Mouse (Mus musculus) kidney, postnatal 0 days (tissue): ENCODE results near the gene Mical2. TPM values are rescaled to one million over a fixed set of nuclear protein-coding genes. Genes with fewer than 3 reads are reported as not detected.

Experiments used
- ATAC-seq: fragments of 200-750 bp; cut with Nextera tagmentation; replicated peaks from 2 replicates; pipeline ENCODE4 v1.8.0; 2017; ENCODE audit warnings: low read depth, moderate number of reproducible peaks, moderate TSS enrichment, moderate library complexity; ENCODE audit not compliant: low FRiP score
- DNase-seq: peaks from one replicate; pipeline ENCODE4 v3.0.0-alpha.2; 2016; ENCODE audit warnings: low spot score
- H3K27ac ChIP-seq: fragments of 300-500 bp; sonication (generic); 2 replicates; pipeline ENCODE4 v1.5.1; 2014; ENCODE audit warnings: mild to moderate bottlenecking
- H3K27me3 ChIP-seq: fragments of 300-500 bp; sonication (generic); 2 replicates; pipeline ENCODE4 v1.6.1; 2014; ENCODE audit warnings: low read length, mixed read lengths; ENCODE audit not compliant: insufficient read depth
- H3K36me3 ChIP-seq: fragments of 300-500 bp; sonication (generic); 2 replicates; pipeline ENCODE4 v1.6.1; 2014; ENCODE audit warnings: low read length, mixed read lengths; ENCODE audit not compliant: insufficient read depth
- H3K4me1 ChIP-seq: fragments of 300-500 bp; sonication (generic); replicated peaks from 2 replicates; pipeline ENCODE4 v1.6.1; 2014; ENCODE audit warnings: antibody characterized with exemption, low read length, mixed read lengths; ENCODE audit not compliant: insufficient read depth
- H3K4me2 ChIP-seq: fragments of 300-500 bp; sonication (generic); 2 replicates; pipeline ENCODE4 v1.6.1; 2014; ENCODE audit warnings: mild to moderate bottlenecking, low read length, moderate library complexity, mixed read lengths
- H3K4me3 ChIP-seq: fragments of 300-500 bp; sonication (generic); replicated peaks from 2 replicates; pipeline ENCODE4 v1.5.1; 2014; ENCODE audit warnings: low read depth, low read length
- H3K9ac ChIP-seq: fragments of 300-500 bp; sonication (generic); 2 replicates; pipeline ENCODE4 v1.6.1; 2014; ENCODE audit warnings: low read depth, low read length
- H3K9me3 ChIP-seq: fragments of 300-500 bp; sonication (generic); replicated peaks from 2 replicates; pipeline ENCODE4 v1.6.1; 2016; ENCODE audit warnings: low read length, inconsistent platforms, mixed read lengths
- CTCF ChIP-seq: IDR thresholded peaks from 2 replicates; pipeline ENCODE4 v1.5.1; 2016; ENCODE audit warnings: antibody characterized with exemption, low read depth, mild to moderate bottlenecking, moderate library complexity
- WGBS: fragments of 180-500 bp; shearing (Covaris S2); extraction: QIAGEN DNeasy Blood & Tissue Kit; methylation state at CpG from one replicate; pipeline ENCODE4 v1.1.7; 2014; 5-methylcytosine and 5-hydroxymethylcytosine counted together
- polyA plus RNA-seq: library from polyadenylated mRNA; unstranded; fragments of >200 nt; fragmentation: Nextera tagmentation; extraction: Ambion mirVana; gene quantifications from 2 replicates; pipeline ENCODE4 v1.2.1, GENCODE M21; 2015

Gene Mical2
- polyA plus RNA-seq, 1 experiment from 2014 or later = 5.1 TPM

- Histone ChIP-seq H3K4me2 (no peak overlapping the region), H3K27ac (no peak overlapping the region), H3K36me3 (no peaks in the 10 kb centered on the region), H3K4me3 (no peak overlapping the region), H3K27me3 (no peaks in the 10 kb centered on the region), H3K9me3 (no peaks in the 10 kb centered on the region), H3K4me1 (peaks cover 5% of the 10 kb centered on the region; the same call in 1 of the 2 replicates), H3K9ac (no peak overlapping the region)
- DNase-seq = peak; percentile 90
- ATAC-seq = no peak
- 38% methylated on average over 2 of the region's 2 CpGs for WGBS
- peak; percentile 98 for TF ChIP-seq CTCF
Measured at GRCm38 (mm10) chr7:112369046-112369445, 143.4 kb downstream of the Mical2 start.

DNA sequence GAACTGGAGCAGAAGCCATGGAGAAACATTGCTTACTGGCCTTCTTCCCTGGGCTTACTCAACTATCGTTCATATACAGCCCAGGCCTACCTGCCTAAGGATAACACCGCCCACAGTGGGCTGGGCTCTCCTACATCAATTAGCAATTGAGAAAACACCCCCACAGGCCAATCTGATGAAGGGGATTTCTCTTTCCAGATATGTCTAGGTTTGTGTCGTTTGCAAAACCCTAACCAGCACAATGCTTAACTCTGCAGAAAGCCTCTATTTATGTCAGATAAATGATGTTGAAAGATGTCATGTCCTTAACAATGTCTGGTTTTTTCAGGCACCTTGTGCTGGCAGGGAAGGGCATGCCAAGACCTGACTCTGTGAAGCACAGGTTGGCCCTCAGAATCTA is 144.3 kb downstream of the Mical2 start:
- Histone ChIP-seq H3K4me2 (no peak overlapping the region), H3K9ac (no peak overlapping the region), H3K4me3 (no peak overlapping the region), H3K4me1 (peaks cover 6% of the 10 kb centered on the region), H3K9me3 (no peaks in the 10 kb centered on the region), H3K36me3 (no peaks in the 10 kb centered on the region), H3K27ac (no peak overlapping the region), H3K27me3 (no peaks in the 10 kb centered on the region)
- DNase-seq (no peak), ATAC-seq (no peak)
- 89% methylated on average over 3 of the region's 3 CpGs for WGBS
- no peak for TF ChIP-seq CTCF

DNA sequence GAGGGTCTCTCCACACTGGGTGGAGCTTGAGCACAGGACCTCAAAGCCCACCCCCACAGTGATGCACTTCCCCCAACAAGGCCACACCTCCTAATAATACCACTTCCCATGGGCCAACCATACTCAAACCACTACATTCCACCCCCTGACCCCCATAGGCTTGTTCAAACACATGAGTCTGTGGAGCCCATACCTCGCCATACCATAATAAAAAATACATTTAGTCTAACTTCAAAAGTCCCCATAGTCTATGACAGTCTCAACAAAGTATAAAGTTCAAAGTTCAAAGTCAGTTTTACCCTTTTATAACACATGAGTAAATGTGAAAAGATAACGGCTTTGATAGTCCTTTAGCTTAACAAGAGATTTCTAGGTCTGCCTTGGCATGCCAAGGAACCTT is 145.7 kb downstream of the Mical2 start:
- 85% methylated on average over 2 of the region's 2 CpGs for WGBS
- H3K36me3 ChIP-seq = no peaks in the 10 kb centered on the region
- no peak overlapping the region for H3K4me2 ChIP-seq
- no peak overlapping the region for H3K27ac ChIP-seq
- TF ChIP-seq CTCF = no peak
- no peaks in the 10 kb centered on the region for H3K9me3 ChIP-seq
- no peak overlapping the region for H3K4me3 ChIP-seq
- peaks cover 14% of the 10 kb centered on the region for H3K4me1 ChIP-seq
- ATAC-seq (no peak), DNase-seq (no peak)
- H3K9ac ChIP-seq = no peak overlapping the region
- H3K27me3 ChIP-seq = no peaks in the 10 kb centered on the region

DNA sequence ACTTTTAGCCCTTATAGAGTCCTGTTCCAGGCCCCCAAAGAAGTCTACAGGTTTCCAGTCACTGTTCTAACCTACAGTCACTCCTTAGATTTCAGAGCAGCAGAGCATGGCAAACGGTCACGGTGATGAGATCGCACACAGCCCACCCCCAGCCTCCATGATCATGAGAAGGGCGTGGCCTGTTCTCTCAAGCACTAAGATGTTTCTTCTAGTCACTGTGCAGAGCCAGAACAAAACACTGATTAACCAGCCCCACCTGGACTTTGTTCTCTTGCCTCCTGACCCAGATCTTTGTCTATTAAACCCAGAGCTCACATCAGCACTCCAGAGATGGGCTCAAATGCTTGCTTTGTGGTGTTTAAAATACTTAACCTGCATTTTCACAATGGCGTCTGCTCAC is 148.4 kb downstream of the Mical2 start:
- H3K27ac ChIP-seq = peak overlapping the region; percentile 89
- no peaks in the 10 kb centered on the region for H3K9me3 ChIP-seq
- H3K27me3 ChIP-seq = no peaks in the 10 kb centered on the region
- H3K4me3 ChIP-seq = no peak overlapping the region
- no peak for TF ChIP-seq CTCF
- ATAC-seq (peak; percentile 87), DNase-seq (peak; percentile 71)
- peaks cover 14% of the 10 kb centered on the region for H3K4me1 ChIP-seq
- no peaks in the 10 kb centered on the region for H3K36me3 ChIP-seq
- no peak overlapping the region for H3K9ac ChIP-seq
- 58% methylated on average over 5 of the region's 5 CpGs for WGBS
- H3K4me2 ChIP-seq = no peak overlapping the region

DNA sequence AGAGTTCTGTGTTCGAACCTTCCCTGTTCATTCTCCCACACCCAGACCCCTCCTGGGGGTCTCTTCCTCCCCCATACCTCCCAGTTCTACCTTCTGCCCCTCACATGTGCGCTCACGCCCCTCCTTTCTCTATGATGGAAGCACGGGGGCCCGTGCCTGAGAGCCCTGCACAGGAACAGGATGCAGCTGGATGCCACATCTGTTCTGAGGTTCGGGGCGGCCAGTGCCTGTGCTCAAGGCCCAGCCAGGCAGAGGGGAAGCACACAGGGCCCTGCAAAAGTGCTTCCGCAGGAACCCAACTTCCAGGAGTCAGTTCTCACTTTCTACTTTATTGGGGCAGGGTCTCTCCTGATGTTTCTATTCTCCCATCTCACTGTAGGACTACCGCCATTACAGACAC is 149.4 kb downstream of the Mical2 start:
- Histone ChIP-seq H3K9me3 (no peaks in the 10 kb centered on the region), H3K4me2 (no peak overlapping the region), H3K27me3 (no peaks in the 10 kb centered on the region), H3K4me3 (no peak overlapping the region), H3K36me3 (no peaks in the 10 kb centered on the region), H3K27ac (peak overlapping the region; percentile 89), H3K4me1 (peaks cover 14% of the 10 kb centered on the region), H3K9ac (no peak overlapping the region)
- WGBS = 71% methylated on average over 9 of the region's 9 CpGs
- DNase-seq (no peak), ATAC-seq (no peak)
- TF ChIP-seq CTCF = no peak

DNA sequence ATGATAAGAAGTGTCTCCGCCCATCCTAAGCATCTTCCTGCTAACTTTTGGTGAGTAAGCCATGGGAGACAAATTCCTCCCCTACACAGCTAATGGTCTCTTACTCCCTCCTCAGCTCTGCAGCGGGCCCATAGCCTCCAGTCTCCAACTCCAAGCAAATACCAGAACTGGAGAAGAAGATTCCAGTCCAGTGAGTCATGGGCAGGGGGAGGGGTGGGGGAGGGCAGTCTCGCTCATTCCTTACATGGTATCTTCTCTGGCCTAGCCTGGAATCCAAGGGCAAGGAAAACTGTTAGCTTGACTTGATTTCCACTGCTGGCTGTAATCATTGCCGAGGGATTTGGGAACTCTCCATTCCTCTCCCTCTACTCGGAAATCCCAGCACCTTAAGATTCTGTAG is 150.2 kb downstream of the Mical2 start:
- peaks cover 14% of the 10 kb centered on the region for H3K4me1 ChIP-seq
- no peak overlapping the region for H3K4me2 ChIP-seq
- H3K36me3 ChIP-seq = no peaks in the 10 kb centered on the region
- H3K27me3 ChIP-seq = no peaks in the 10 kb centered on the region
- TF ChIP-seq CTCF = no peak
- ATAC-seq = no peak
- H3K27ac ChIP-seq = peak overlapping the region; percentile 89
- DNase-seq = peak; percentile 69
- 50% methylated on average over 5 of the region's 5 CpGs for WGBS
- no peaks in the 10 kb centered on the region for H3K9me3 ChIP-seq
- H3K9ac ChIP-seq = no peak overlapping the region
- H3K4me3 ChIP-seq = no peak overlapping the region

- Histone ChIP-seq H3K9me3 (no peaks in the 10 kb centered on the region), H3K4me3 (no peak overlapping the region), H3K36me3 (no peaks in the 10 kb centered on the region), H3K9ac (no peak overlapping the region), H3K4me1 (peaks cover 14% of the 10 kb centered on the region), H3K27me3 (no peaks in the 10 kb centered on the region), H3K4me2 (no peak overlapping the region), H3K27ac (no peak overlapping the region)
- 58% methylated on average over 2 of the region's 2 CpGs for WGBS
- no peak for TF ChIP-seq CTCF
- DNase-seq = no peak
- no peak for ATAC-seq
Measured at GRCm38 (mm10) chr7:112376611-112377010, 151.0 kb downstream of the Mical2 start.
